Mouse (Mus musculus) liver, adult (tissue): ENCODE measurements around the gene 6720489N17Rik.
"Not testable (repeated sequence)": the region's sequence is repeated elsewhere in the genome, so short reads cannot be mapped to it uniquely, and the experiment has no call there.

Experiments
- GATA4 ChIP-seq: IDR thresholded peaks from 2 replicates; pipeline ENCODE4 v1.6.1; 2014; ENCODE audit warnings: mild to moderate bottlenecking, low read length; ENCODE audit not compliant: insufficient replicate concordance

The 6720489N17Rik gene

DNA sequence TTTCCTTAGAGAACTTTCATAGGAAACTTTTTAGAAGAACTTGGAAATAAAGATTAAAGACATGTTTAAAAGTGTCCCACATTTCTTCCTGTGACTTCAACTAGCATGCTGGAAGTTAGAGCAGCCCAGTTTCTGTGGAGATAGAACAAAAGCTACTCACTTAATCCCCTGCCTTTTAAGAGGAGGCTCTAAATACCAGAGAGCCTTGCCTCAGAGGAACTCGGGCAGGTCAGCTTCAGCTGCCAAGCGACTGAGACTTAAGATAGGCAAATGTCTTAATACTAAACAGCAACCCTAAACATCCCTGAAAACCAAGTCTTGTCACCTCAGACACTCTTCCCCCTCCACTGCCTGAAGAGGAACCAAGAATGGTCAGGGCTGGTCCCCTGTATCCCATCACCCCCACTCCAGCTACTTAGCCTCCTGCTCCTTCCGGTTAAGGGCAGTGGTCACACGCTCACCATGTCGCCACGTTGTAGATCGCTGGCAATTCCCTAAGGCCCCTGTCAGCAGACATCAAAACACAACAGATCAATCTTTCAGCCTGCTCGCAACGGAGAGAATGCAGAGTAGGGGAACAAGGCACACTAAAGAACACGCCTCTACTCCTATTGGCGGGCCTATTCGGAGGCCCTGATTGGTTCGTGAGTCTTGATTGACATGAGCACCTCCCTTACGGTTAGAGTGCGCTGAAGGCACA is at the start of gene 6720489N17Rik:
Gene 6720489N17Rik (minus strand): TSS at position 606 of the 700 bp plus-strand sequence.
- TF ChIP-seq GATA4: not testable (repeated sequence)

DNA sequence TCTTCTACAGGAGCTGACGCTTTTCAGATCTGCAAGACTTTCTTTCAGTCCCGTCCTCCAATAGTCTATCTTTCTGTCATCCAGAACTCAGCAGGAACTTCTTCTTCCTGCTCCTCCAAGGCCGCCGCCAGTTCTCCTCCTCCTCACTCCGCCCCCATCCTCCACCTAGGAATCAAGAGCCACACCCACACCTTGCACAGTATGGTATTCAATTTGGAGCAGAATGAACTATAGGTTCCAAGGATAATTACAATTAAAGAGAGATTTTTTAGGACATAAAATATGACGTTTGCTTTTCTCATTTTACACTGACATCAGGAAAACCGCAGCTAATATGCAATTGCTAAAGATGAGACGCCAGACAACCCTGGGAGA is 29.4 kb upstream of the 6720489N17Rik start:
- no peak for TF ChIP-seq GATA4

DNA sequence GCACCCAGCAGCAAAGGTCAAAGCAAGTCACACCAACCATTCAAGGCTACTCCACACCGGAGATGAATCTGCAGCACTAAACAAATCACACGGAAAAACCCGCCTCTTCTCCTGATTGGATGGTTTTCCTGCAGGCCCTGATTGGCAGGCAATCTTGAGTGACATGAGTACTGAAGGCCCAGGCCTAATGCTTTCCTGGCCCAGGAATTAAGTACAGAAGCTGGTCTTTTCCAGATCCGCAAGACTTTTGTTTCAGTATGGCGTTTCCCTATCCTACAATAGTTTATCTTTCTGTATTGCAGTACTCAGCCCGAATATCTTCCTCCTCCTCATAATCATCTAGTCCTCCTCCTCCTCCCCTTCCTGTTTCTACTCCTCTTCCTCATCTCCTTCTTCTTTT is 52.9 kb downstream of the 6720489N17Rik start, which contains the start of gene Zfp934:
Gene Zfp934 (minus strand): TSS at position 101 of the 400 bp plus-strand sequence.
- TF ChIP-seq GATA4: not testable (repeated sequence)

- TF ChIP-seq GATA4: not testable (repeated sequence)
Measured at GRCm38 (mm10) chr13:62558189-62559110, 65.5 kb downstream of the 6720489N17Rik start, which contains the start of gene Zfp935. Zfp935 (minus strand) TSS chr13:62558511.
